Mouse (Mus musculus): ENCODE measurements around the gene Nop53.
A peak's percentile ranks its signal among the peaks of the same experiment; 100 is the strongest.
"Not testable (repeated sequence)": the region's sequence is repeated elsewhere in the genome, so short reads cannot be mapped to it uniquely, and the experiment has no call there.

Gene Nop53

DNA sequence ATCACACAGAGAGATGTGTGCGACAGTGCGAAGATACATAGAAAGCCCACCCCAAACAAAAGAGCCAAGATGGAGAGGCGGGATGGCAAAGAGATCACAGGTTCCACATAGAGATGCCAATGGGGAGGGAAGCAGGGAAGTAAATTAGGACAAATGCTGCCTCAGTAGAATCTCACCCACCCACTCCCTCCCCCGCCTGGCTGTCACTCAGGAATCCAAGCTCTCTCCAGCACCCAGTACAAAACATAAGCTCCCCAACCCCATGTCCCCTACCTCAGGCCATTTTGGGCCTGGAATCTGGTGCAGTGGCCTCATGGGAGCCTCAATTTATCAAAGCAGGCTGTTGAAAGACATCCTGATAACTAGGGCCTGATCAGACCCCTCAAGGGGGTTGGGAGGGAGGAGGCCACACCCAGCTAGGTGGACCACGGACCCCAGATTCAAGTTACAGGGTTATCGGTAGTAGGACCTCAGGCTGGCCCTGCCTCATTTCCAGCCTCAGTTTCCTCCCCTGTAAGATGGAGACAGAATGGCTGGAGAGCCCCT is 25.2 kb downstream of the Nop53 start:
- DNase-seq (ENCODE audit: low read depth, low spot score), result no peak

DNA sequence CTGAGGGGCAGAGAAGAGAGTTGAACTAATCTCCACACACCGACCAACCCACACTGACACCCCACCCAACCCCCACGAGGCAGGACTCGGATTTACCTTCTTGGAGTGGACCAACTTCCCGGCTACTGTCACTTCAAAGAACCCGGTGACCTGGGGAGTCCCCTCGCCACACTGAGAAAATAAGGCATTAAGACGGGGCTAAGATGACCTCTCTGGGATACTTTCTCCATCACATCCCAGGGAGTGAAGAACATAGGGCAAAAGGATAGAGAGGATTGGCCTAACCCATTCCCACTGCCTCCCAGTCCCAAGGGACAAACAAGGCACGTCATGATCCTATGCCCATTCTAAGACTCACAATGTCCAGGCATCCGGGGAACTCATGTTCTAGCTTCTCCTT is 25.9 kb downstream of the Nop53 start:
- DNase-seq (ENCODE audit: low read depth, low spot score), result no peak

DNA sequence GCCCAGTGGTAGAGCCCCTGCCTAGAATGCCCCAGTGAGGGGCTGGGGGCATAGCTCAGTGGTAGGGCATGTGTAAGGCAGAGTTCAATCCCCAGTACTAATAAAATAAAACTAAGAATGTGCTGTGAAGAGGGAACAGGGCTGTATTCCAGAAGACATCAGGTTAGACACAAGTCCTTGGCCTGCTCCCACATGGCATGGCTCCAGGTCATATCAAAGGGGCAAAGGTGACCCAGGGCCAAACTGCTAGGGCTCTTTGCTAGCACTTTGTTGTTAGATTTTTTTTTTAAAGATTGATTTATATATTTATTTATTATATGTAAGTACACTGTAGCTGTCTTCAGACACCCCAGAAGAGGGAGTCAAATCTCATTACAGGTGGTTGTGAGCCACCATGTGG is 27.5 kb downstream of the Nop53 start:
- DNase-seq (ENCODE audit: low read depth, low spot score), result no peak

DNA sequence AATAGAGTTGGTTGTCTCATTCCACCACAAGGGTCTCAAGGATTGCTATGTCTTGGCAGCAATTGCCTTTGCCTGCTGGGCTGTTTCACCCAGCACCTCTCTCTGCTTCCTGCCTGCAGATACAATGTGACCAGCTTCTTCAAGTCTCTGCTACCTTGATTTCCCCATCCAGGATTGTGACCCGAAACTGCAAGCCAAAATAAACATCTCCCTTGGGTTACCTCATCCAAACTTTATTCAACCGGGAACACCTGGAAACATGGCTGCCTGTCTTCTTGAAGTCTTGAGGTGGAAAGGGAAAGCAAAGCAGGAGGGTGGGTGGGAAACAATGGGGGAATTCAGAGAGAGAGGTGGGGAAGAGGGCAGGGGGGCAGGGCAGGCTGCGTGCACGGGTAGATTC is 28.9 kb downstream of the Nop53 start:
- no peak for DNase-seq (ENCODE audit: low read depth, low spot score)

DNA sequence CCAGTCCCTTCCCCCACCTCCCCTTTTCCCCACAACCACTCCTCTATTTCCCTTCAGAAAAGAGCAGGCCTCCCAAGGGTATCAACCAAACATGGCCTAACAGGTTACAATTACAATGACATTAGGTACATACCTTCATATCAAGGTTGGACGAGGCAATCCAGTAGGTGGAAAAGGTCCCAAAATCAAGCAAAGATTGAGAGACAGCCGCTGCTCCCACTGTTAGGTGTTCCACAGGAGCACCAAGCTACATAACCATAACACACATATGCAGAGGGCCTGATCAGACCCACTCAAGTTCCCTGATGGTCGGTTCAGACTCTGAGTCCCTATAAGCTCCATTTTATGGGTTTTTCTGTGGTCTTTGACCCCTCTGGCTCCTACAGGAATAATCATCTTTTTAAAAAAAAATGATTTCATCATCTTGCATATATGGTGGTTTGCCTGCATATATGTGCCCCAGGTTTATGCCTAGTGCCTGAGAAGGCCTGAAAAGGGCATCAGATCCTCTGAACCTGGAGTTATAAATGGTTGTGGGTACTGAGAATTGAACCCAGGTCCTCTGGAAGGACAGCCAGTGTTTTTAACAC is 29.6 kb downstream of the Nop53 start:
- DNase-seq (ENCODE audit: low read depth, low spot score), result no peak

DNA sequence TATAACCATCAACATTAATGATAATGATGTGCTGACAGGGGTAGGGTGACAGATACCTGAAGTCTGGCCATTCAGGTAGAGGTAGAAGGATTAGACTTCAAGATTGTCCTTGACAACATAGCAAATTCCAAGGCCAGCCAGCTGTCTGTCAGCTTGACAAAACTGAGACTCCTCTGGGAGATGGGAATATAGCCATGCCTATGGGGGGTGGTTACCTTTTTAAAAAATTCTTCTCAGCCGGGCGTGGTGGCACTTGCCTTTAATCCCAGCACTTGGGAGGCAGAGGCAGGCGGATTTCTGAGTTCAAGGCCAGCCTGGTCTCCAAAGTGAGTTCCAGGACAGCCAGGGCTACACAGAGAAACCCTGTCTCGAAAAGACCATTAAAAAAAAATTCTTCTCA is 30.2 kb downstream of the Nop53 start:
- DNase-seq (ENCODE audit: low read depth, low spot score), result not testable (repeated sequence)

DNA sequence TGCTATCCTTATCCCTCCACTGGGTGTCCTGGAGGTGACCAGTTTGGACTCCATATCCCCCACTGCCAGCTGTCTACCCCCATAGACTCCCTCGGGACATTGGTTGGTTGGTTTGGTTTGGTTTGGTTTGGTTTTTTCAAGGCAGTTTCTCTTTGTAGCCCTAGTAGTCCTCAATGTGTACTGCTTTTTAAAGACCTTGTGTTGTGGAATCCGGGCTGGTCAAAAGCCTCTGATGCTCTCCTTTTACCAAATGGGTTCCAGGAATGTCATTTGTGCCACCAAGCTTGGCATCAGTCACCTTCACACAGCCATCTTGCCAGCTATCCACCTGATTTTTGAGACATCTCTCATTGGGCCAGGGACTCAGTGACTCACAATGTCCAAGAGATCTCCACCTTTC is 31.1 kb downstream of the Nop53 start:
- DNase-seq (ENCODE audit: low read depth, low spot score), result no peak

DNA sequence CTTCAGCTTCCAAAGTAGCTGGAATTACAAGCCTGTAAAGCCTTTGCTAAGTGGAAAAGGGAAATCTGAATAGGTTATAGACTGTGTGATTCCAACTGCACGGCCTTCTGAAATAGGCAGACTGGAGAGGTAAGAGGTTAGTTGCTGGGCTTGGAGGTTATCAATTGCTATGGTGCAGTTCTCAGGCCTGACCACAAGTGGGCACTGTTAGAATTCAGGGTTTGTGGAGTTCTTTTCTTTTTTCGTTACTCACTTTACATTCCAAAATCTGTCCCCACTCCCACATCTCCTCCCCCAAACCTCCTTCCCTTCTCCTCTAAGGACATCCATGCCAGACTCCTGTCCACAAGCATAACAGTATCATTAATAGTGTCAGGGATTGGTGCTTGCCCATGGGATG is 31.6 kb downstream of the Nop53 start:
- peak; percentile 63 for DNase-seq (ENCODE audit: low read depth, low spot score)

DNA sequence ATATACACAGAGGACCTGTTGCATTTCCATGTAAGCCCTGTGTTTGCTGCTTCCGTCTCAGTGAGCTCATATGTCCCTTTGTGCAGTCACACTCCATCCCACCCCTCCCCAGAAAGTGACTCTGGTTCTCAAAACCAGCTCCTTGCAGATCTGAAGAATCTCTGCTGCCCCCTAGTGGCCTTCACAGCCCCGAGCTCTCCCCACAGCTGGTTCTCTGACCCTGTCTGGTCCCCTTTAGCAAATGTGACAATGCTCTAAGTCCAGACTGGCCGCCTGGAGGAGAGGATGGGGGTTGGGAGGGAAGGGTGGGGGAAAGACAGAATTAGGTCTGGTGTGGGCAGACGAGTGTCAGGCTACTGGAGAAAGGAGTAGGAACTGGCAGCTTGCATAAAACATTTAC is 33.7 kb downstream of the Nop53 start:
- peak; percentile 80 for DNase-seq (ENCODE audit: low read depth, low spot score)

DNA sequence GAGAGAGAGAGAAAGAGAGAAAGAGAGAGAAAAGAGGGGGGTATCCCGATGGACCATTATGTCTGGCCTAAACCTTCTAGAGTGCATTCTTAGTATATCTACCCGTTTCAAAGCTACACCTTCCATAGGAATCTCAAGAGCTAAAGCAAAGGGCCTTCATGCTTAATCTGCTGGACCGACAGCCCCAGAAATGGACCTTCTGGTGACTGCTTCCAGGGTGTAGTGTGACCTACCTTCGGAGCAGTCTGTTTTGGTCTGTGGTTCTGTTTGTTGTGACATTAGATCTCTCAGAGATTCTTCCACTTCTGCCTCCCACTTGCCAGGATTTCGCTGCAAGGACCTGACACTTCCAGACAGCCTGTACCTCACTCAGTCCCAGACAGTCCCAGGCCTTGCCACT is 35.4 kb downstream of the Nop53 start:
- DNase-seq (ENCODE audit: low read depth, low spot score), result no peak

DNA sequence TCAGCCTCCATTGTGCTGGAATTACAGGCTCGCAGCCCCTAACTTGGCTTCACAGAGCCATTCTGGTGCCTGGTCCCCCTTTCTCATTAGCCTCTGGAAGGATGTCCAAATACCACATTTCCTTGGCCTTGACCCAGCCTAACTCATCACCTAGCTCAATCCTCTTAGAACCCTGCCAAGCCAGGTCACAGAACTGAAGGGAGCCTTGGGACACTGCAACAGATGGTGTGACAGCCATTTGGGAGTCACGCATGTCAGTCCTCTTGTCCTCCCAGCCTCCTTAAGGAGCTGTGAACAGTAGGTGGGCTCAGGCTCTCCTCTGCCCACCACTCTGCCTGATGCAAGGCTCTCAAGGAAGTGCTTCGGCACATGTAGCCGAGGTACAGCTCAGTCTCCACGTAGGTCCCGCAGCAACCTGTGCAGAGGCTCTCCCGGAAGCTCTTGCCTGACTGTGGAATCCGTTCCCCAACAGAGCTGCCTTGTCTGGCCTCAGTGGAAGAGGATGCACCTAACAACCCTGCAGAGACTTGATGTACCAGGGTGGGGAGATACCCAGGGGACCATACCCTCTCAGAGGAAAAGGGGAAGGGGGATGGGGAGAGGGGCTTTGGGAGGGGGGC is 37.8 kb downstream of the Nop53 start:
- DNase-seq (ENCODE audit: low read depth, low spot score), result no peak

DNA sequence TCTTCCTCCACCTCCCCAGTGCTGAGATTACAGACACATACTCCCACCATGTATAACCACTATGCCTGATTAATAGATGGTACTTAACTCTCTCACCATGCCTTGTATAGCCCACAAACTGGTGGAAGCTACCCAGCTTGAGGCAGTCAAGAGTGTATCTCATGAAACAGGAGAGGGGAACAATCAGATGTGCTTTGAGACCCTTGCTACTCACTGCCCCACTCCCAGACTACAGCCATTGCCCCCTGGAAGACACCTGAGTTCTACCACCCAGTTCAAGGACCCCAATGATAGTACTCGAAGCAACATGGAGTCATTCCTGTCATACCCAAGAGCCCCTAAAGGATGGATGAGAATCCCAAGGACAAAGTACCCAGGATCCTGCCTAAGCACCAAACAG is 39.3 kb downstream of the Nop53 start:
- DNase-seq (ENCODE audit: low read depth, low spot score), result no peak

DNA sequence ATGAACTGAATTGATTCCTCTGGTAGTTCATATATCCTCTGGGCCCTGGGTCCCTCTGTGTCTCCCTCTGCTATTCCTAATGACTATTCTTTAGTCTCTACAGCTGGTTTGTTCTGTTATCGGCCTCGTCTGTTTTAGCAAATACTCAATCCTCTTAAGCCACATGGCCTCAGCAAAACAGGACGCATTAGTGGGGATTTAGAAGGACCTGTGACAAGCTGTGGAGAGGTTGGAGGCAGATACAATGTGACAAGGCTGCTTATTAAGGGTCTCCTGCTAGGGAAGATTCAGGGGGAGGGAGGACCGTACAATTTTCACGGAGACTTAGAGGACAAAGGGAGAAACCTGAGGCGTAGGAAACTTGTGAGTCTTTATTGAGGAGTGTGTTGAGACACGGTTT is 40.0 kb downstream of the Nop53 start:
- DNase-seq (ENCODE audit: low read depth, low spot score), result no peak

DNA sequence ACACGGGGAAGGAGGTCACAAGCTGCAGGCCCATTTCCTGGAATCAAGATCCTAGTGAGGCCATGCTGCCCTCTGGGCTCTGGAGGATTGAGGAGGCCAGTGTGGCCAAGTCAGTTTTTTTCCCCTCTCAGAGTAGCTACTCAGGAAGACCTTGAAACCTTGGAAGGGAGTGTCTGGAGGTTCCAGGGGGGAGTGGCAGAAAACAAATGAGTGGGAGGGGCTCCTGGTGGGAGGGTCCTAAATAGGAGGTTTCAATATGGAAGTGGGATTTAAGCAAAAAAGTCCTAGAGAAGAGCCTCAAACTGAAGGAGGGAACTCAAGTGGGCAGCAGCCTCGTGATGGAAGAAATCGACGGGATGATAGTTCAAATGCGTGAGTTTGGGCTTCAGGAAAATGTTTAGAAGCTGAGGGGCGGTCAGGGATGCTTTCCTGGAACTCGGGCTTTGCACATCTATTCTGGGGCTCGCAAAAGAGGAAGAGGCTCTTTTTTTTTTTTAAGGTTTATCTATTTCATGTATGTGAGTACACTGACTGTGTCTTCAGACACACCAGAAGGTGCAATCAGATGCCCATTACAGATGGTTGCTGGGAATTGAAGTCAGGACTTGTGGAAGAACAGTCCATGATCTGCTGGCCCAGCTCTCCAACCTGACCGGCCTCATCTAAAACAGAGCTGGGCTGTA is 44.4 kb downstream of the Nop53 start:
- no peak for DNase-seq (ENCODE audit: low read depth, low spot score)

DNA sequence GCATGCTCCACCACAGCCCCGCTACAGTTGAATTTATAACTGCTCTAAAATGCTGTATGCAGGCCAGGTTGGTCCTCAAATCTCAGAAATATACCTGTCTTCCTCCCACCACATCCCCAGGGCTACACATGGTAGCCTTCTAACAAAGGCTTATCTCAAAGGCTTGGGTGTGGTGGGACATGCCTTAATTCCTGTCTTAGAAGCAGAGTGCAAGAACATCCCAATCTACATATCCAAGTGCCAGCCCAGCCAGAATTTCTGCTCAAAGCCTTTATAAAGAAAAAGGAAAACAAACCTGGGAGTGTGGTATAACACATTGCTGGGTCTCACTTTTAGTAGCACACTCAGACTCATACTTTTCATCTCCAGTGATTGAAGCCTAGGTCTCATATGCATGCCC is 51.6 kb downstream of the Nop53 start:
- DNase-seq (ENCODE audit: low read depth, low spot score), result no peak
